Mouse (Mus musculus) forebrain, embryonic 11.5 days (tissue): Measurements from ENCODE around the gene Selenok. TPM values are rescaled to one million over a fixed set of nuclear protein-coding genes. Genes with fewer than 3 reads are reported as not detected.

Experiments used
- ATAC-seq: fragments of 200-750 bp; cut with Nextera tagmentation; replicated peaks from 2 replicates; pipeline ENCODE4 v1.8.0; 2017; ENCODE audit warnings: moderate TSS enrichment; ENCODE audit not compliant: low FRiP score
- DNase-seq: peaks from one replicate; pipeline ENCODE4 v3.0.0-alpha.2; 2017; ENCODE audit warnings: low spot score
- H3K27ac ChIP-seq: fragments of 300-500 bp; sonication (generic); 2 replicates; pipeline ENCODE4 v1.5.1; 2014; ENCODE audit warnings: low read depth, low read length
- H3K27me3 ChIP-seq: fragments of 300-500 bp; sonication (generic); 2 replicates; pipeline ENCODE4 v1.6.1; 2014; ENCODE audit warnings: mild to moderate bottlenecking, low read length, mixed read lengths; ENCODE audit not compliant: control insufficient read depth, insufficient read depth
- H3K36me3 ChIP-seq: fragments of 300-500 bp; sonication (generic); 2 replicates; pipeline ENCODE4 v1.6.1; 2014; ENCODE audit warnings: mild to moderate bottlenecking, low read length, moderate library complexity, mixed read lengths; ENCODE audit not compliant: control insufficient read depth, insufficient read depth
- H3K4me1 ChIP-seq: fragments of 300-500 bp; sonication (generic); replicated peaks from 2 replicates; pipeline ENCODE4 v1.6.1; 2014; ENCODE audit warnings: low read length, mixed read lengths; ENCODE audit not compliant: control insufficient read depth, insufficient read depth
- H3K4me2 ChIP-seq: fragments of 300-500 bp; sonication (generic); 2 replicates; pipeline ENCODE4 v1.6.1; 2014; ENCODE audit warnings: low read depth, mild to moderate bottlenecking, low read length, moderate library complexity, mixed read lengths; ENCODE audit not compliant: severe bottlenecking
- H3K4me3 ChIP-seq: fragments of 300-500 bp; sonication (generic); 2 replicates; pipeline ENCODE4 v1.5.1; 2014; ENCODE audit warnings: low read depth, low read length
- H3K9ac ChIP-seq: fragments of 300-500 bp; sonication (generic); 2 replicates; pipeline ENCODE4 v1.6.1; 2014; ENCODE audit warnings: low read length
- H3K9me3 ChIP-seq: fragments of 300-500 bp; sonication (generic); 2 replicates; pipeline ENCODE4 v1.6.1; 2016; ENCODE audit warnings: low read length, mixed read lengths; ENCODE audit not compliant: control insufficient read depth
- WGBS: fragments of 180-500 bp; shearing (Covaris S2); extraction: QIAGEN DNeasy Blood & Tissue Kit; methylation state at CpG from one replicate; pipeline ENCODE4 v1.1.7; 2014; 5-methylcytosine and 5-hydroxymethylcytosine counted together
- polyA plus RNA-seq: library from polyadenylated mRNA; unstranded; fragments of >200 nt; fragmentation: Nextera tagmentation; extraction: Ambion mirVana; gene quantifications from 2 replicates; pipeline ENCODE4 v1.2.1, GENCODE M21; 2014

The Selenok gene
- polyA plus RNA-seq, 1 experiment from 2014 or later, result 249 TPM

DNA sequence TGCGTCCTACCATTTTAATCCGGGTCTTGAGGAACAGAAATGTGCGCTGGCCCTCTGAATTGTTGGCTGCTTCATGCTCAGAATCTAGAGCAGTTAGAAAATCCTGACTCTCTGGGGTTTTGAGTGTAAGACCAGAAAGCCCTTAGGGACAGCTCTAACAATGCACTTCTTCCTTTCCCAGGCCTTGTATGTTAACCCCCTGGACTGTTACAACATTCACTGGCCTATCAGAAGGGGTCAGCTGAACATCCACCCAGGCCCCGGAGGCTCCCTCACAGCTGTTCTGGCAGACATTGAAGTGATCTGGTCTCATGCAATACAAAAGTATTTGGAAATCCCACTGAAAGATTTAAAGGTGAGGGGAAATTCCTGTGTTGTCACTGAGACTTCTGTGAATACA, 18.0 kb downstream of the Selenok start:
- ATAC-seq (no peak), DNase-seq (no peak)
- Histone ChIP-seq H3K27me3 (no peaks in the 10 kb centered on the region), H3K9ac (no peak overlapping the region), H3K4me1 (no peaks in the 10 kb centered on the region), H3K4me3 (no peak overlapping the region), H3K36me3 (peaks cover 31% of the 10 kb centered on the region), H3K27ac (no peak overlapping the region), H3K4me2 (no peak overlapping the region), H3K9me3 (no peaks in the 10 kb centered on the region)
- WGBS, result 96% methylated on average over 4 of the region's 4 CpGs

DNA sequence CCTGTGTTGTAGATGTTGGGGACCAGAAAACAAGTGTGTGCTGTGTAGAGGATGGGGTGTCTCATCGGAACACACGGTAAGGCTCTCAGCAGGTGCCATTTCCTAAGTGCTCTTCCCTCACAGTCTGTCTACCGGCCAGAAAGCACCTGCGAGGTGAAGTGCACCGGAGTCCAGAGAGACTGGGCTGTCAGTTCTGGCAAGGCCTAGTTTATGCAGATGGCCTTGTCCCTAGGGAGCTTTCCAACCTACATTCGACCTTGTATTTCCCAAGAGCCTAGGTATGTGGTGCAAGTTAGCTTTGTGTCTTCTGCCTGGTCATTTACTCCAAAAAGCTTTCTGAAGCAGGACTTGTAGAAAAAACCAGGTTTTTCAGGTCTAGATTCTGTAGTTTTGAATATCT, 19.2 kb downstream of the Selenok start:
- no peaks in the 10 kb centered on the region for H3K4me1 ChIP-seq
- H3K4me3 ChIP-seq, result no peak overlapping the region
- no peaks in the 10 kb centered on the region for H3K9me3 ChIP-seq
- no peak overlapping the region for H3K9ac ChIP-seq
- ATAC-seq, result no peak
- peaks cover 28% of the 10 kb centered on the region for H3K36me3 ChIP-seq
- no peaks in the 10 kb centered on the region for H3K27me3 ChIP-seq
- H3K4me2 ChIP-seq, result no peak overlapping the region
- 95% methylated on average over 6 of the region's 6 CpGs for WGBS
- DNase-seq, result no peak
- no peak overlapping the region for H3K27ac ChIP-seq

DNA sequence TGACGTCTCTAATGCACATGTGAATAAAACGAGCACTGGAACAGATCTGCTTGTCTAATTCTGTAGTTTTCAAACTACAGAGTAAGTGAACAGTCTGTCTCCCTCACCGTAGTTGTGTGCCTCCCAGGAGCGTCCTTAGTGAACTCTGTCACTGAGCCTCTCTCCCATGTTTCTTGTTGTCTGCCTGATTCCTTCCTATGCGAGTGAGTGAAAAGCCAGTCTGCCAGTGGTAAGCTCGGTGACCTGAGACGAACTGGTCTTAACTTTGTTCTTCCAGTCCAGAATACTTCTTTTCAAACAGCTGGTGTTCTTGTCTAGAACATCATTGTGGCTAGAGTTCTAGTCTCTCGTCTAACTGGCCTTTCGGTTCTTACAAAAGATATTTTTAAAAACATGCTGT, 19.6 kb downstream of the Selenok start:
- H3K9ac ChIP-seq, result no peak overlapping the region
- H3K27me3 ChIP-seq, result no peaks in the 10 kb centered on the region
- H3K4me2 ChIP-seq, result no peak overlapping the region
- no peak overlapping the region for H3K4me3 ChIP-seq
- H3K9me3 ChIP-seq, result no peaks in the 10 kb centered on the region
- no peak for ATAC-seq
- H3K4me1 ChIP-seq, result no peaks in the 10 kb centered on the region
- H3K36me3 ChIP-seq, result peaks cover 28% of the 10 kb centered on the region
- 90% methylated on average over 9 of the region's 9 CpGs for WGBS
- H3K27ac ChIP-seq, result no peak overlapping the region
- DNase-seq, result no peak

DNA sequence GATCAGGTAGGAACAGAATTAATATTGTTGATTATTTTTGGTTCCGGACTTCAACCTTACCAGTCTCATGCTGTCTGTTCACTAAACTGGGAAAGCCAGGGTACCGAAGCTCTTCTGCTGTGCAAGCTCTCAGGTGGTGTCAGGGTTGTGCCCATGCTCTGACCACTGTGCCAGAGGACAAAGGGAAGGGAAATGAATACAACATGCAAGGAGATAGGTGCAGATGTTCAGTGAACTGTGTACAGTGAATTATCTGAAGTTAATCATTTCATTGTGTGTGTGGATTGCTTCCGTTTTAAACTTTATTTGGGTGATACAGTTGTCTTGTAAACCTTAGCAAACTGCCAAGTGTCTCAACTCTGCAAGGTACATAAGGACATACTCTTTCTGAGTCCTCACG, 20.2 kb downstream of the Selenok start:
- WGBS, result 98% methylated on average over 4 of the region's 4 CpGs
- Histone ChIP-seq H3K27me3 (no peaks in the 10 kb centered on the region), H3K27ac (no peak overlapping the region), H3K4me2 (no peak overlapping the region), H3K4me1 (no peaks in the 10 kb centered on the region), H3K36me3 (peaks cover 30% of the 10 kb centered on the region), H3K9ac (no peak overlapping the region), H3K4me3 (no peak overlapping the region), H3K9me3 (no peaks in the 10 kb centered on the region)
- no peak for DNase-seq
- no peak for ATAC-seq

DNA sequence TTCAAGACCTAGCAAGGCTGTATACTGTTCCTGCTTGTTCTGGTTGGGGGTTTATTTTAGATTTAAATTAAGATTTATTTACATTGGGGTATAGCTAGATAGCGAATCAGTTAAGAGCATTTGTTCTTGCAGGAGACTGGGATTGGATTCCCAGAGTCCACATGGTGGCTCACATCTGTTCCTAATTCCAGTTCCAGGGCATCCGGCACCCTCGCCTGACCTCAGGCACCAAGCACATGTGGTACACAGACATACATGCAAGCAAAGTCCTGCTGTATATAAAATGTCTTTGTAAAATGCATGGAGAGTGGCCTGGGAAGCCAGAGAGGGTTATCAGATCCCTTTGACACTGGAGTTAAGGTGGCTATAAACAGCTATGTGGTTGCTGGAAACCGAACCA, 26.9 kb downstream of the Selenok start:
- Histone ChIP-seq H3K4me2 (no peak overlapping the region), H3K4me3 (no peak overlapping the region), H3K9ac (no peak overlapping the region), H3K9me3 (no peaks in the 10 kb centered on the region), H3K4me1 (no peaks in the 10 kb centered on the region), H3K27me3 (no peaks in the 10 kb centered on the region), H3K27ac (no peak overlapping the region), H3K36me3 (peaks cover 13% of the 10 kb centered on the region)
- WGBS, result 74% methylated on average over 4 of the region's 4 CpGs
- ATAC-seq, result no peak
- DNase-seq, result no peak

DNA sequence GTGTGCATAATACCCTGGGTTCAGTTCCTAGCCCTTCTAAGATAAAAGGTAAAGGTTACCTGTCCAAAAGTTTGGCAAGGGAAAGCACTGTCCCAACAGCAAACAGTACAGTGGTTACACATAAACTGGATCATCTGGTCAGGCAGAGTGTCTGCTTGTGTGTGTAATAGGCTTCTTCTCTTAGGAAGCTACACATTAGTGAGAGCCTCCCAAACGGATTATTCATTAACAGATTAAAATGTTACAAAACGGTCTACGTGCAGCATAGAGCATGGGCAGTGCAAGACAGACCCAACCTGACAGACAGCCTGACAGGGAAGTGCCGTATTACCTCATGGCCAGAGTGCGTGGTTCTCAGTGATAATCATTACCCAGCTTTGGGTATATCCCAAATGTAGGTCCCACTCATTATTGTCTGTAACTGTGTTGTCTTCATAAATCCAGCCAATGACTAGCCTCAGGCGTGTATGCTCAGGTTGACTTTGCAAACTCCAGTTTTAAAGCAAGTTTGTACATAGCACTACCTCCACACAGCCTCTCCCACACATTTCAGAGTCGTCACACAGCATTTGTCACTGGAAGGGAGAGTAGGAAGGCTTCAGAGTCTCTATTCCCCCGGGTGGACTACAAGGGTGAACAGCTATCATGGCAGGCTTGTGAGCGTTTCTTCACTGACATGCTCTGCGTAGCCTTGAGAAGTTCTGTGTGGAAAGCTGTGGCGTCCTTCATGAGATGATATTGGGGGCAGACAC, 28.1 kb downstream of the Selenok start:
- Histone ChIP-seq H3K27me3 (no peaks in the 10 kb centered on the region), H3K4me2 (no peak overlapping the region), H3K9ac (no peak overlapping the region), H3K27ac (no peak overlapping the region), H3K4me3 (no peak overlapping the region), H3K4me1 (no peaks in the 10 kb centered on the region), H3K9me3 (no peaks in the 10 kb centered on the region), H3K36me3 (peaks cover 8% of the 10 kb centered on the region)
- WGBS, result 93% methylated on average over 11 of the region's 11 CpGs
- DNase-seq, result no peak
- ATAC-seq, result no peak

DNA sequence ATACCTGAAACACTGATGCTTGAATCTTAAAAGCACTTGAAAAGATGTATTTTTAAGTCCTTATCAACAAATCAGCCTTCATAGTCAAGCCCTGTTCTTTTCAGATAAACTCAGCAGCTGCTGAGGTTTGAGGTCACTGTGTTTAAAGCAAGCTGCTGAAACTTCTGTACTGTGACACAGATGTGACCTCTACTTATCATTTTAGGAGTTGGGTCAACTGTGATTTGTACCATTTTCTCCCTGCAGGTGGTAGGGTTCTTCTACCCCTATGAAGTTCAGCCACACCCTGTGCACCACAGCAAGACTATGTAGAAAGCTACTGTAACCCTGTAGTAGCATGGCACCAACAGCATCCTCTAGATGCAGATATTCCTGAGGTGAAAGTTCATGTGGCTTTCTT, 29.2 kb downstream of the Selenok start:
- H3K4me2 ChIP-seq, result no peak overlapping the region
- no peak for DNase-seq
- no peak overlapping the region for H3K9ac ChIP-seq
- H3K27ac ChIP-seq, result no peak overlapping the region
- H3K36me3 ChIP-seq, result peaks cover 8% of the 10 kb centered on the region
- H3K27me3 ChIP-seq, result no peaks in the 10 kb centered on the region
- no peaks in the 10 kb centered on the region for H3K4me1 ChIP-seq
- no peak for ATAC-seq
- no peak overlapping the region for H3K4me3 ChIP-seq
- H3K9me3 ChIP-seq, result no peaks in the 10 kb centered on the region

DNA sequence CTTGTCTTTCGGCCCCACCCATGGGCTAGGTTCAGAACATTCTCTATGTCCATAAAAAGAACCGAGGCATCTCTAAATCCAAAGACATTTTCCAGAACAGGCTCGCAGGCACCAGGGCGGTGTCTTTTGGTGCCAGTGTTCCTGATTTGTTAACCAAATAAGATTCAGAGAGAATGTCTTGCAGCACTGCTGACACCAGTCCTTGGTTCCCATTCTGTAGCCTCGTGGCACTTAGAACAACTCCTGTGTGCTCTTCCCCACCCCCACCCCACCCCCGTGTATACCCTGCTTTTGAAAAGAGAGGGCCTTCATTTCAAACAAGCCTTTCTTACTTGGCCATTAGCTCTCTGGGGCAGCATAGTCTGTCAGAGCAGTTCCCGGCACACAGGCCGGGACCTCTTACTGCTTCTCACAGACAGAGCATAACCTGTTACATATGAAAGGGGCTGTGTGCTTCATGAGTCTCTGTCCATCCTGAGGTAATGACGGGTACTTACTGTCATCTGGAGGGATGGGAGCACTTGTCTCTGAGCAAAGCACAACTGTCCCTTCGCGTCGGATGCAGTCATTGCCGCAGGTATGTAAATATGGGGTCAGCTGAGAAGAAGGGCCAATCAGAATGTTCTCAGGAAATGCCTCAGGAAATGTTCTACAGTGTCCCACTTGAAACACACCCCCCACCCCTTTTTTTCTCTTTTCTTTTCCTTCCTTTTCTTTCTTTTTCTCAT, 30.8 kb downstream of the Selenok start:
- no peak for ATAC-seq
- WGBS, result 82% methylated on average over 13 of the region's 13 CpGs

DNA sequence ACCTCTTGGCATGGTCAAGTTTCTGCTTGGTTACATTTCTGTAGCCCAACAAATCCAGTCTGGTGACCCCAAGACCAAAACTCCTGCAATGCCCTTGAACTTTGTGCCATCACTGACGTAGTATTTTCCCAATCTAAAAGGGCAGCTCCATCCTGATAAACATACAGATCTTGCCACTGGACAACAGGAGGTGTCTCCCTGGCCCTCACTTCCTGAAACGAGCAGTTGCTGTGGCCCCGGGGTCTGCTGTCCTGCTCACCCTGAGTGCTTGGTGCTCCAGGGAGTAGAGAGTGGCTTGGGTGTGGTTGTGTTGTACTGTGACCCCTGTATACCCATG, 31.3 kb downstream of the Selenok start:
- no peak overlapping the region for H3K27ac ChIP-seq
- no peak overlapping the region for H3K9ac ChIP-seq
- no peak overlapping the region for H3K4me2 ChIP-seq
- no peak for ATAC-seq
- H3K4me1 ChIP-seq, result no peaks in the 10 kb centered on the region
- no peak for DNase-seq
- H3K27me3 ChIP-seq, result no peaks in the 10 kb centered on the region
- WGBS, result 84% methylated on average over 3 of the region's 3 CpGs
- no peak overlapping the region for H3K4me3 ChIP-seq
- peaks cover 4% of the 10 kb centered on the region; the same call in 1 of the 2 replicates for H3K36me3 ChIP-seq
- no peaks in the 10 kb centered on the region for H3K9me3 ChIP-seq

More for the DNA sequence above, 30.8 kb downstream of the Selenok start:
- H3K27ac ChIP-seq, result no peak overlapping the region
- no peak for DNase-seq
- H3K9me3 ChIP-seq, result no peaks in the 10 kb centered on the region
- H3K36me3 ChIP-seq, result peaks cover 4% of the 10 kb centered on the region; the same call in 1 of the 2 replicates
- H3K4me2 ChIP-seq, result no peak overlapping the region
- no peak overlapping the region for H3K4me3 ChIP-seq
- no peak overlapping the region for H3K9ac ChIP-seq
- H3K27me3 ChIP-seq, result no peaks in the 10 kb centered on the region
- H3K4me1 ChIP-seq, result no peaks in the 10 kb centered on the region
